Mouse (Mus musculus): Measurements from ENCODE around the gene Kifc1.
"Not testable (repeated sequence)": the region's sequence is repeated elsewhere in the genome, so short reads cannot be mapped to it uniquely, and the experiment has no call there.

Kifc1 gene

GRCm38 (mm10) chr17:33918293-33919203, 28.1 kb upstream of the Kifc1 start:
- DNase-seq (ENCODE audit: low spot score in 2 of 2), result peak; percentile 44 to 62

- no peak for DNase-seq (ENCODE audit: low spot score in 2 of 2)
These were observed 27.3 kb upstream of the Kifc1 start for GRCm38 (mm10) chr17:33917656-33918292.

GRCm38 (mm10) chr17:33916847-33917655, 26.6 kb upstream of the Kifc1 start:
- DNase-seq (ENCODE audit: low spot score in 2 of 2), result no peak

- DNase-seq (ENCODE audit: low spot score in 2 of 2), result peak; percentile 47 to 63
These were observed 25.8 kb upstream of the Kifc1 start for GRCm38 (mm10) chr17:33916294-33916693.

GRCm38 (mm10) chr17:33915671-33916250, 25.3 kb upstream of the Kifc1 start, which contains the start of the genes Tapbp and Zbtb22:
TSS of gene Tapbp (plus strand) at chr17:33915899.
TSS of gene Zbtb22 (plus strand) at chr17:33915904.
- DNase-seq (ENCODE audit: low spot score in 2 of 2), result peak; percentile 98

GRCm38 (mm10) chr17:33914969-33915391, 24.5 kb upstream of the Kifc1 start:
- DNase-seq (ENCODE audit: low spot score in 2 of 2), result no peak

GRCm38 (mm10) chr17:33913905-33914304, 23.4 kb upstream of the Kifc1 start:
- no peak for DNase-seq (ENCODE audit: low spot score in 2 of 2)

GRCm38 (mm10) chr17:33913264-33913663, 22.8 kb upstream of the Kifc1 start:
- no peak for DNase-seq (ENCODE audit: low spot score in 2 of 2)

GRCm38 (mm10) chr17:33911813-33912414, 21.5 kb upstream of the Kifc1 start:
- no peak for DNase-seq (ENCODE audit: low spot score in 2 of 2)

- no peak for DNase-seq (ENCODE audit: low spot score in 2 of 2)
These were observed 20.8 kb upstream of the Kifc1 start for GRCm38 (mm10) chr17:33911052-33911812.

GRCm38 (mm10) chr17:33910346-33911051, 20.0 kb upstream of the Kifc1 start:
- no peak for DNase-seq (ENCODE audit: low spot score in 2 of 2)

GRCm38 (mm10) chr17:33909869-33910250, 19.4 kb upstream of the Kifc1 start:
- peak; percentile 44 to 63 for DNase-seq (ENCODE audit: low spot score in 2 of 2)

- peak; percentile 98 to 99 for DNase-seq (ENCODE audit: low spot score in 2 of 2)
These were observed 18.8 kb upstream of the Kifc1 start, which contains the start of gene Daxx for GRCm38 (mm10) chr17:33909077-33909868. TSS of gene Daxx (plus strand) at chr17:33909414.

GRCm38 (mm10) chr17:33908331-33909076, 18.0 kb upstream of the Kifc1 start:
- peak; percentile 29 to 33 for DNase-seq (ENCODE audit: low spot score in 2 of 2)

- DNase-seq (ENCODE audit: low spot score in 2 of 2), result not testable (repeated sequence)
These were observed 14.4 kb upstream of the Kifc1 start, which contains the start of gene Platr17 for GRCm38 (mm10) chr17:33904835-33905234. TSS of gene Platr17 (plus strand) at chr17:33905135.

GRCm38 (mm10) chr17:33903911-33904651, 13.6 kb upstream of the Kifc1 start:
- not testable (repeated sequence) for DNase-seq (ENCODE audit: low spot score in 2 of 2)

- DNase-seq (ENCODE audit: low spot score in 2 of 2), result no peak
These were observed 12.0 kb upstream of the Kifc1 start for GRCm38 (mm10) chr17:33902491-33902890.
